In genomic region chr16:48409580-48409979, GRCm38 (mm10) we compare ENCODE assay signal across 20 mouse cellular contexts. TPM values are rescaled to one million over a fixed set of nuclear protein-coding genes. Genes with fewer than 3 reads are reported as not detected.
DNase-seq lines count a peak whose midpoint lies in the region; TF ChIP-seq lines count a peak whose summit lies in the region.
"Had no signal": no experiment of that assay in that cellular context is flagged by ENCODE, and none has a peak within 500 bp of the region (broad histone marks: within the 10 kb centered on the region; RNA-seq: fewer than 3 reads in every experiment).

No protein-coding gene starts in this region.

- H3K4me3 ChIP-seq in kidney, adult 2 months (ENCODE audit: insufficient read depth, low read depth, low read length): 0 out of 2 replicates have a peak overlapping the region, but pooled peaks have one; percentile 26
- H3K4me3 ChIP-seq: forebrain, embryonic 15.5 days; heart, embryonic 15.5 days; hindbrain, embryonic 10.5 days; limb, embryonic 10.5 days; liver, embryonic 12.5 days; midbrain, embryonic 15.5 days had no signal

- no peaks in the 10 kb centered on the region for H3K27me3 ChIP-seq in kidney, adult 2 months (replicated peaks; ENCODE audit: control insufficient read depth, insufficient read depth, low read length)
- H3K27me3 ChIP-seq: forebrain, embryonic 15.5 days; heart, embryonic 15.5 days; liver, embryonic 12.5 days; midbrain, embryonic 15.5 days had no signal

- TF ChIP-seq CTCF in kidney, adult 2 months (conservative IDR thresholded peaks at IDR 0.05; ENCODE audit: insufficient read depth, insufficient read length, low read depth, low read length): no peak

- DNase-seq in kidney, adult 2 months: no peak
- DNase-seq in kidney, adult 11 months: no peak
- DNase-seq in ovary, adult 18-20 months (ENCODE audit: low spot score): peak; percentile 4
- no peak for DNase-seq in ovary, postnatal 14 days (ENCODE audit: low spot score)
- DNase-seq in kidney, postnatal 10 days: peak; percentile 50
- no peak for DNase-seq in right cerebral cortex, postnatal 4 days
- no peak for DNase-seq in layer of hippocampus, adult 9-11 months
- DNase-seq in spleen, postnatal 4 days (ENCODE audit: low spot score in 2 of 2): no peak
- DNase-seq: cerebellum, adult 8-10 months; heart, adult 18-20 months; right cerebral cortex, postnatal 25 days; thymus, postnatal 4 days had no signal

- peaks cover 2% of the 10 kb centered on the region; the same call in 1 of the 2 replicates for H3K4me1 ChIP-seq in kidney, adult 2 months (ENCODE audit: control insufficient read depth, insufficient read depth, low read length)
- H3K4me1 ChIP-seq: forebrain, embryonic 15.5 days; heart, embryonic 15.5 days; liver, embryonic 12.5 days had no signal

- no peaks in the 10 kb centered on the region for H3K36me3 ChIP-seq in kidney, adult 2 months (ENCODE audit: control insufficient read depth, insufficient read depth, low read length)
- H3K36me3 ChIP-seq: forebrain, embryonic 15.5 days; heart, embryonic 15.5 days; hindbrain, embryonic 10.5 days; limb, embryonic 10.5 days; liver, embryonic 12.5 days; midbrain, embryonic 15.5 days had no signal

- no peak for TF ChIP-seq POLR2A in kidney, adult 2 months (IDR thresholded peaks at IDR 0.05; ENCODE audit: low read depth, low read length)

- H3K27ac ChIP-seq in kidney, adult 2 months (ENCODE audit: insufficient read depth, low read depth, low read length): no peak overlapping the region
- H3K27ac ChIP-seq: forebrain, embryonic 15.5 days; heart, embryonic 15.5 days; hindbrain, embryonic 10.5 days; limb, embryonic 10.5 days; liver, embryonic 12.5 days; midbrain, embryonic 15.5 days had no signal

- 44% methylated on average over 7 of the region's 7 CpGs for WGBS in kidney, adult 2 months

RNA-seq across cellular contexts. Expression of gene Gm5485, which starts 2.6 kb away (rescaled TPM):
- not detected in 2 replicates for polyA plus RNA-seq in kidney, adult 2 months (2012; rRNA removed)
- polyA plus RNA-seq: activated CD4-positive, CD25-positive, alpha-beta regulatory T cell, adult 4 months; cortical plate, adult 2 months; forebrain, embryonic 15.5 days; heart, embryonic 15.5 days; hindbrain, embryonic 10.5 days; limb, embryonic 10.5 days; liver, embryonic 12.5 days; midbrain, embryonic 15.5 days had no signal

RNA-seq across cellular contexts. Expression of gene Morc1, which starts 21.5 kb away (rescaled TPM):
- polyA plus RNA-seq in kidney, adult 2 months (2012; rRNA removed): 0.02 TPM in 1 of 2 replicates, not detected in the other
- polyA plus RNA-seq: forebrain, embryonic 15.5 days; hindbrain, embryonic 10.5 days; limb, embryonic 10.5 days; liver, embryonic 12.5 days; midbrain, embryonic 15.5 days had no signal

Comparison
In these comparisons a context has a peak if more than half of its experiments do, and no peak if none do; other contexts are left out.
1. DNase-seq: peak in ovary, adult 18-20 months (single experiment) and kidney, postnatal 10 days (single experiment); none in kidney, adult 2 months (single experiment), kidney, adult 11 months (single experiment), ovary, postnatal 14 days (single experiment), right cerebral cortex, postnatal 4 days (single experiment), layer of hippocampus, adult 9-11 months (single experiment) and spleen, postnatal 4 days (0 of 2).